Mouse (Mus musculus): ENCODE measurements around the gene Sae1.

- TF ChIP-seq CTCF (IDR thresholded peaks at IDR 0.05; ENCODE audit: low read depth, low read length) (no peak), POLR2A (IDR thresholded peaks at IDR 0.05; ENCODE audit: borderline replicate concordance, low read depth, low read length) (no peak)
Measured at GRCm38 (mm10) chr7:16357602-16358001, 30.0 kb downstream of the Sae1 start.
